Mouse (Mus musculus) hematopoietic stem cell, adult 5-6 weeks (primary cell): ENCODE data around the gene Fryl. TPM values are rescaled to one million over a fixed set of nuclear protein-coding genes. Genes with fewer than 3 reads are reported as not detected.

Experiments used
- ATAC-seq, 2 experiments: fragments of 125-278 bp in 1 of 2; replicated peaks in 1 of 2; 2 replicates each; pipeline ENCODE4 v1.8.0; 2016 to 2017; ENCODE audit warnings: inconsistent platforms in 2 of 2, mild to moderate bottlenecking in 2 of 2, moderate number of reproducible peaks in 2 of 2, low read depth in 1 of 2, moderate TSS enrichment in 1 of 2; ENCODE audit not compliant: low FRiP score in 2 of 2, poor library complexity in 2 of 2, severe bottlenecking in 2 of 2, insufficient read depth in 1 of 2, low TSS enrichment in 1 of 2
- total RNA-seq: library from RNA; stranded (forward); fragments of 172-1452, 232-1000 nt; gene quantifications from 2 replicates; pipeline ENCODE4 v1.2.3, GENCODE M21; 2017

The Fryl gene
- total RNA-seq, 1 experiment from 2014 or later = 73.9 TPM

DNA sequence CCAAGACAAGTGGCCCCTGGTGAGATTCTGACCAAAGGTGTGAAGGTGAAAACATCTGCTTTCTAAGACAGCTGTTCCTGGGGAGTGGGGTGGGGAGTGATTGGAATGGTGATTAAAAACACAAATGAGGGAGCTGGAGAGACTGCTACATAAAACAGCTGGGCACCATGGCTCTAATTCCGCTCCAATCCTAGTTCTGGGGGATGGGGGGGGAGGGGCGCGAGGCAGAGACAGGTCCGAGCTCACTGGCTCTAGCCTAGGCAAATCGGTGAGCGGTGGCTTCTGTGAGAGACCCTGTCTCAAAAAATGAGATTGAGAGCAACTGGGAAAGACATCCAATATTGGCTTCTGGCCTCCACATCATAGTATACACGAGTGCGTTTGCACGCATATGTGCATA, 24.2 kb downstream of the Fryl start:
- ATAC-seq = no peak

- ATAC-seq = no peak
Measured at GRCm38 (mm10) chr5:73231835-73232234, 24.6 kb downstream of the Fryl start.

GRCm38 (mm10) chr5:73230171-73230570, 26.2 kb downstream of the Fryl start:
- ATAC-seq = no peak

DNA sequence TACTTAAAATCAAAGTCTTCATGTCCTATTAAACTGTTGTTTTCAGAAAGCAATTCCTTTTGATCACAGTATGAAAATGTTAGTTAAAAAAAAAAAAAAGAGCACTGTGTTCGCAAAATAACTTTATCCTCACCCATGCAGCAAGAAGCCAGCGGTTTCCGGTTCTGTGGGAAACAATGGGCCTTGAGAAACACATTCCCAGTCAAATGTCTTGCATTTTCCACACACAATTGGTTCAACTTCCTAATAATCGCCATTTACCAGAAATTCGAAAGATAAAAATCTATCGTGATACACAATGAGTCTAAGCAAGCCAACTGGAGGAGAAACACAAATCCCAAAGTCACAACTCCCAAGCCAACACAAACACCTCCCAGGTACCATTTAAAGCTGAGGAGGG, 27.0 kb downstream of the Fryl start:
- ATAC-seq = no peak

GRCm38 (mm10) chr5:73228291-73229049, 27.9 kb downstream of the Fryl start:
- no peak for ATAC-seq

GRCm38 (mm10) chr5:73227518-73228101, 28.8 kb downstream of the Fryl start:
- ATAC-seq = no peak

- ATAC-seq = no peak
Measured at GRCm38 (mm10) chr5:73223065-73223464, 33.4 kb downstream of the Fryl start.

DNA sequence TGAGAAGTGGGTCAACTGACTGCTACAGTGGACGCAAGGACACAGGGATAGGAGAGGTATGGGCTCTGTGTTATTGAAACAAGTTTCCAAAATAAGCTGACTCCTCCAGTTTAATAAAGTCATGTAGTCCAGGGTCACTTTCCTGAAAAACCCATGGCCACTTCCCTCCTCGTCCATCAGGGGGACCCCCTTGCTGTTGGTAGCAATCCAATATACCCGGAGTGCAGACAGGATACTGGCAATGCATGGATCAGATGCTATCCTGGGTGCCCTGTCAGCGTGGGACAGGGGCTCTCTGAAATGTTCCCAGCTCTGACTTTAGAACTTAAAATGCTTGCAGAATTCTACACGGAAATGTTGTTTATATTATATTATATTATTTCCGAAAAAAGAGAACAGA, 34.0 kb downstream of the Fryl start:
- no peak for ATAC-seq

DNA sequence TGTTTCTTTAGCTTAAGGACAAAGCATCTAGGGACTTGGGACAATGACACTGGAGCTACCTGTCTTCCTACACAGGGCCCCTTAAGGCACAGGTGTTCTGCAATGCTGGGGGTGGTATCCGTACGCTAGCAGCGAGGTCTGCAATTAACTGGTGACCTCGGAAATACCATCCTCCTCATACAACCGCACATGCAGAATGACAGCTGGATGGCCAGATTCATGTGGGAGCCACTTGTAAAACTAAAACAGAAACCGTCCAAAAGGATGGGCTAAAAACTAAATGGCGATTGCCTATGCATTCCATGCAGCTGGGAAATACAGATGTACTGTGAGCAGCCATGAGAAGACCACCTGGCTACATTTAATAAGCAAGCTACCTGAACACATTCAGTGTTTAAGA, 34.6 kb downstream of the Fryl start:
- ATAC-seq = no peak

DNA sequence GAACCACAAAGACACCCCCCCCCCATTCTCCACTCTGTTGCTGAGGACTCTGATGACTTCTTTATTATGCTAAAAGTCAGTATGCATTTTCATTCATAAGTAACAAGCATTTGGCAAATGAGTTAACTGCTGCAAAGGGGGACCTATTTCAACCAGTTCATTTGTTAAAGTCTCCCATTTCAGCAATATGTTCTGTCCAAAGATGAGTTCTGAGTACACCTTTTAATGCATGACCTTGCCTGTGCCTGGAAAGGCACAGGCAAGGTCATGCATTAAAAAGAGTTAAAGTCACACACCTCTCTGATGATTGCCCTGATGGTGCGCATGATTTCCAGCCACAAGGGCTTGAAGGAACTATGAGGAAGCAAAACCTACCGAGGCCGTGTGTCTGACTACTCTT, 36.7 kb downstream of the Fryl start:
- ATAC-seq = no peak

GRCm38 (mm10) chr5:73218065-73218464, 38.4 kb downstream of the Fryl start:
- ATAC-seq = no peak

DNA sequence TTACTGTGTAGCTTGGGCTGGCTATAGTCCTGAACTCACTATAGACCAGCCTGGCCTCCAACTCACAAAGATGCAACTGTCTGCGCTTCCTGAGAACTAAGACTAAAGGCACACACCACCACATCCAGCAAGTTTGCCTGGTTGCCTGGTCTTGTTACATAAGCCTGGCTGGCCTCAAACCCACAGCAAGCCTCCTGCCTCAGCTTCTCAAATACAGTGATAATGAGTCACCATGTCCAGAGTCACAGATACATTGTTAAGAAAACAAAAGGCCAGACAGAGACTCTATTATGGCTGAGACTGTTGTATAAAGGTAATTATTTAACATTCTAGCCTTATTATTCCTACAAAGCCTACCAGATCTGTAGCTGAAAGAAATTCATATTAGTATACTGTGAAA, 39.3 kb downstream of the Fryl start:
- no peak for ATAC-seq

DNA sequence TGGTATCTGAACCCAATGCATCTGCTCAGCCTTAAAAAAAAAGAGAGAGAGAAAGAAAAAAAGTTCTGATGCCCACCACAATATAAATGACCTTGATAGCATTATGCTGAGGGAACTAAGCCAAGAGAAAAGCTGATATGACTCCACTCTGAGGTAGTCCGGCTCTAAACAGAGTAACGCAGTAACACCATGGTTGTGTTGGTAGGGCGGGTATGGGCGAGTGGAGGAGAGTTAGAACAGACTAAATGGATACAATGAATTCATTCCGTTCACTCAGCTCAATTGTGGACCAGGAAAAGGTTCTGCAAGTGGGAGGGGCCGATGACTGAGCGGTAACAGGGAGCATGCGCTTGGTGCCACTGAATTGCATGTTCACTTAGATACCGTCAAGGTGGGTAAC, 40.4 kb downstream of the Fryl start:
- ATAC-seq = no peak

DNA sequence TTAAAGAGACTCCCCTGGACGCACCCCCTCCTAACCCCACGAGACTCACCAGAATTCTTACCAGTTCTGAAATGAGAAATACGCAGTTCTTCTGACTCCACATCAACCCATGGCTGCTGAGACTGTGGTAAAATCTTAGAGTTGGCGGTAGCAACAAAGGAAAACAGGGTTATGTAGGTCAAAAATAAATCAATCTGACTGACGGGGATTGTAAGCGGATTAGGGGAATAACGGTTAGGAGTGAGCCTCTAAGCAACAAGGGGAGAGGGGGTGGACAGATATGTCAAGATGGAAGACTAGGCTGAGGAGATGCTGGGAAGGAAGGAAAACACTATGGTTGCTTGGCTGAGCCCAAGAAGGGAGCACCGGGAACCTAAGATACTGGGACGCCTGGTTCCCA, 44.0 kb downstream of the Fryl start:
- ATAC-seq = no peak

DNA sequence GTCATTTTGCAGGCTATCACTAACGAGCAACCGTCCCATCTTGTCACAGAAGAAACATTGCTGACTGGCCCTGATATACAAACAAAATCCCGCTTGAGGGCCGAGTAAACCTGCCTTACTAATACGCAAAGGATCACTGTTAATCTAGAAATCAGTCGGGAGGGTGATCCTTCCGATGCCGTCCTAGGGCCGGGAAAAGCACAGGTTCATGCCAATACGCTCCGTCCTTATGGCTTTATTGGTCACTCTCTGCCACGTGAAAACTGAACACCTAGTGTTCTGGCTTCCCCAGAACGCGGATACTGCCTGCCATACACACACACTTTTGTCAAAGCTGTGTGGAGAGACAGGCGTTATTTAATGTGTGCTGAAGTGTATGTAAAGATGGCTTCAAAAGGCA, 44.5 kb downstream of the Fryl start:
- ATAC-seq = no peak

DNA sequence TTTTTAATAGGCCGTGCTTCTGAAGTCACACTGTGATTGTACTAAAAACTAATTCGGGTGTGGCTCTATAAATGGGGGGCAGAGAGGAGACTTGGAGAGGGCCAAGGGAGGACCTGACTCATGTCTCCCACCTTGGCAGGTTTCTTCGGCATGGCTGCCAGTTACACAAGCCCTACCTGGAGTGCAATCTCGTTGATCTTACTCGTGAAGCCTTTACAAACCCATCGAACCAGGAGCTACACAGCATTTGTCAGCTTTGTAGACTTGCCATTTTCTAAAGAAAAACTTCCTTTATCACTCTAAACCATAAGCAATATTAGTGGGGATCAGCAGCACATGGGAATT, 45.5 kb downstream of the Fryl start:
- no peak for ATAC-seq

- ATAC-seq = no peak
Measured at GRCm38 (mm10) chr5:73210127-73210970, 46.1 kb downstream of the Fryl start.
